Mouse (Mus musculus) intestine, postnatal 0 days (tissue): Measurements from ENCODE around the gene Apol7e. TPM values are rescaled to one million over a fixed set of nuclear protein-coding genes. Genes with fewer than 3 reads are reported as not detected.
"Not testable (repeated sequence)": the region's sequence is repeated elsewhere in the genome, so short reads cannot be mapped to it uniquely, and the experiment has no call there.

Experiments used
- ATAC-seq: fragments of 200-750 bp; cut with Nextera tagmentation; 2 replicates; pipeline ENCODE4 v1.8.0; 2017; ENCODE audit warnings: mild to moderate bottlenecking, moderate TSS enrichment, moderate library complexity
- H3K27ac ChIP-seq: fragments of 300-500 bp; sonication (generic); 2 replicates; pipeline ENCODE4 v1.5.1; 2014; ENCODE audit warnings: mild to moderate bottlenecking, low read depth, low read length, moderate library complexity
- H3K27me3 ChIP-seq: fragments of 300-500 bp; sonication (generic); replicated peaks from 2 replicates; pipeline ENCODE4 v1.6.1; 2014; ENCODE audit warnings: low read length, mixed read lengths; ENCODE audit not compliant: control insufficient read depth, insufficient read depth
- H3K36me3 ChIP-seq: fragments of 300-500 bp; sonication (generic); 2 replicates; pipeline ENCODE4 v1.6.1; 2014; ENCODE audit warnings: mild to moderate bottlenecking, moderate library complexity; ENCODE audit not compliant: control insufficient read depth, insufficient read depth
- H3K4me1 ChIP-seq: fragments of 300-500 bp; sonication (generic); replicated peaks from 2 replicates; pipeline ENCODE4 v1.6.1; 2014; ENCODE audit warnings: antibody characterized with exemption, low read length, mixed read lengths; ENCODE audit not compliant: control insufficient read depth, insufficient read depth
- H3K4me2 ChIP-seq: fragments of 300-500 bp; sonication (generic); replicated peaks from 2 replicates; pipeline ENCODE4 v1.6.1; 2014; ENCODE audit warnings: low read depth, mild to moderate bottlenecking, moderate library complexity
- H3K4me3 ChIP-seq: fragments of 300-500 bp; sonication (generic); 2 replicates; pipeline ENCODE4 v1.5.1; 2014; ENCODE audit warnings: low read depth, low read length
- H3K9ac ChIP-seq: fragments of 300-500 bp; sonication (generic); 2 replicates; pipeline ENCODE4 v1.6.1; 2014; ENCODE audit warnings: mild to moderate bottlenecking, low read depth, low read length
- H3K9me3 ChIP-seq: fragments of 300-500 bp; sonication (generic); 2 replicates; pipeline ENCODE4 v1.6.1; 2016; ENCODE audit warnings: mixed run types; ENCODE audit not compliant: control insufficient read depth
- CTCF ChIP-seq: sonication (generic); IDR thresholded peaks from 2 replicates; pipeline ENCODE4 v1.5.1; 2016; ENCODE audit warnings: low read depth, mild to moderate bottlenecking, control low read depth, antibody characterized with exemption, moderate library complexity
- WGBS: fragments of 180-500 bp; shearing (Covaris S2); extraction: QIAGEN DNeasy Blood & Tissue Kit; methylation state at CpG from one replicate; pipeline ENCODE4 v1.1.7; 2014; 5-methylcytosine and 5-hydroxymethylcytosine counted together
- polyA plus RNA-seq: library from polyadenylated mRNA; unstranded; fragments of >200 nt; fragmentation: Nextera tagmentation; extraction: Ambion mirVana; gene quantifications from 2 replicates; pipeline ENCODE4 v1.2.1, GENCODE M21; 2015

Gene Apol7e
- polyA plus RNA-seq, 1 experiment from 2014 or later = 0.22 TPM

DNA sequence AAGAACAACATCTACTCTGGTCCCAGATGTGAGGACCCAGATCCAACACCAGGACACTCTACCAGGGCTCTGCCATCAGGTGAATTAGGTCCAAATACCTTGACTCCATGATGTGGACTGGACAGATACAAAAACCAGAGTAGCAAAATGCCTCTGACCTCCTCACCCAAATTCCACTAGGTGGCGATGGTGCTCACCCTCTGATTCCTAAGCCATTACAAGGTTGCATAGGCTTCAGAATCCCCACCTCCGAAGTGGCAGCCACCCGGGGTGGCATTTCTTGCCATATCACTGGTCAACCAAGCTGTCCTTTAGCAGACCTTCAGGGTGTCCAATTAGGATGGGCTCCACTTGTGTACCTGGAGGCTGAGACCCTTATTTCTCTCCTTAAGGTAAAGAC, 28.5 kb downstream of the Apol7e start:
- not testable (repeated sequence) for H3K4me1 ChIP-seq, H3K9me3 ChIP-seq, H3K4me2 ChIP-seq, H3K27ac ChIP-seq, ATAC-seq, H3K9ac ChIP-seq, H3K36me3 ChIP-seq, H3K27me3 ChIP-seq, H3K4me3 ChIP-seq
- WGBS = 8% methylated on average over 3 of the region's 3 CpGs
- TF ChIP-seq CTCF = peak; percentile 66

DNA sequence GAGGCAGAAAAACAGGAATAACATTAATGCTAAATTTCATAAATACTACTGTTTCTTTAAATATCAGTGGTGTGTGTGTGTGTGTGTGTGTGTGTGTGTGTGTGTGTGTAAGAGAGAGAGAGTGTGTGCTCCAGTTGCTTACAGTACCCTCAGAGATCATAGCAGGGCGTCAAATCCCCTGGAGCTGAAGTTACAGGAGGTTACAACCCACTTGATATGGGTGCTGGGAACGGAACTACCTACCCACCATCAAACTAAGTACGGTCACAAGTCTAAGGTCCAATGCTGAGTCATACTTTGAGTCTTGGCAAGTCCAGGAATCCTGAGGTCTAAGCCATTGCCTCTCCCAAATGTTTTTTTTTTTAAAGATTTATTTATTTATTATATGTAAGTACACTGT, 29.1 kb downstream of the Apol7e start:
- H3K4me1 ChIP-seq, H3K4me3 ChIP-seq, H3K4me2 ChIP-seq, H3K27me3 ChIP-seq, H3K9me3 ChIP-seq, H3K36me3 ChIP-seq, ATAC-seq, H3K27ac ChIP-seq, H3K9ac ChIP-seq: not testable (repeated sequence)
- WGBS = 81% methylated on average over 3 of the region's 3 CpGs

DNA sequence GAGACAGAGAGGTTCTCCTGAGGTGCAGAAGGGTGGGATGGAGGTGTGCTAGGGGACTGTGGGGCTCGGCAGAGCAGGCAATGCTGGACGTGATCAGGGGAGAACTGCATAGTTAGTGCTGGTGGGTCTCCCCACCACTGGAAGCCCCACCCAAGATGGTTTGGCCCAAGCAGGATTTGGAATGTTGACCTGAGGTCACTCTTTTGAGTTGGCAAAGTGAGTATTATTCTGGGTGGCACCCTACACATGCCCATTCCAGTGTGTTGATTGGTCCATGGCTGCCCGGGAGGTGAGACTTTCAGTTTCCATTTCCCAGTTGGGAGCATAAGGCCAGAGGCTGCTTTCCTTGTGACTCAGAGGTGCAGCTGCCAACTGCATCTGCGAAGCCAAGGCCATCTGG, 30.1 kb downstream of the Apol7e start, which contains the start of gene Apol9b:
TSS of gene Apol9b (plus strand) at position 301 of the 400 bp plus-strand sequence.
- not testable (repeated sequence) for H3K9ac ChIP-seq, H3K4me1 ChIP-seq, H3K27ac ChIP-seq, H3K36me3 ChIP-seq, H3K4me3 ChIP-seq, H3K4me2 ChIP-seq, H3K27me3 ChIP-seq, H3K9me3 ChIP-seq
- no CpG with 5 or more reads among the region's 4 CpGs for WGBS
- peak; percentile 64 for ATAC-seq

DNA sequence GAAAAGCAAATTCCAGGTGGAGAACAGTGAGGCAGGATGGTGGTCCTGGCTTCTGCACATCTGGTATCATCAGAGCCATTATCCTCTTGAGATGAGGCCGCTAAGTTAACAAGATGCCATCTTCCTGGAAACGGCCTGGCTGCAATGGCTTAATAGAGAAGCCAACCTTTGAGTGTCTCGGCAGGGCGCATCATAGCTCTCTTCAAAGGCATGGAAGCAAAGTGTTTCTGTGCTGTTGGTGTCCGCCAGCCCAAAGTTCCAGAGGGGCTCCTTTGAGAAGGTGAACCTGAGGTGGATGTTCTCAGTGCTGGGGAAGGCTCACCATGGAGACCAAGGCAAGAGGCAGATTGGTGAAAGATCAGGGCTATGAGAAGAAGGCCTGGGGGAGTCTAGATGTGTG, 32.9 kb downstream of the Apol7e start:
- Histone ChIP-seq H3K27me3 (no peaks in the 10 kb centered on the region), H3K4me1 (no peaks in the 10 kb centered on the region), H3K4me3 (no peak overlapping the region), H3K27ac (no peak overlapping the region), H3K9me3 (no peaks in the 10 kb centered on the region), H3K36me3 (no peaks in the 10 kb centered on the region), H3K4me2 (no peak overlapping the region), H3K9ac (no peak overlapping the region)
- ATAC-seq = no peak
- TF ChIP-seq CTCF = no peak
- 88% methylated on average over 5 of the region's 5 CpGs for WGBS

DNA sequence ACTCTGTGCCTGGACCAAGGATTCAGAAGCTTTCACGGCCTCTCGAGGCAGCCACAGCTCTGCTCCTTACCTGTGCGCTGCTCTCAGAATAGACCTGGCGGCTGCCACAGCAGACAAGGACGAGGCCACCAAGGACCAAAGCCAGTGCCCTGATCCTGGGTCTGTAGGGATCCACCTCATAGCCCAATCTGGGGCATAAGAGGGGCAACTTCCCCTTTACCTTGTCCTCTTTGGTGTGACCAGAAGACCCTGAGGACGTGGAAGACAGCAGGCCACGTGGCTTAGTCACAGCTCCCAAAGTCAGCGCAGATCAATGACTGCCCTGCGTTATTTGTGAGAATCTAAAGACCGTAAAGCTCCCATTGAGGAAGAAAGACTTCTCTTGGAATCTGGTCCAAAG, 34.2 kb downstream of the Apol7e start:
- not testable (repeated sequence) for H3K4me3 ChIP-seq, H3K27ac ChIP-seq, H3K9me3 ChIP-seq, ATAC-seq, H3K27me3 ChIP-seq, H3K9ac ChIP-seq, H3K36me3 ChIP-seq, H3K4me1 ChIP-seq, H3K4me2 ChIP-seq
- 79% methylated on average over 10 of the region's 10 CpGs for WGBS

DNA sequence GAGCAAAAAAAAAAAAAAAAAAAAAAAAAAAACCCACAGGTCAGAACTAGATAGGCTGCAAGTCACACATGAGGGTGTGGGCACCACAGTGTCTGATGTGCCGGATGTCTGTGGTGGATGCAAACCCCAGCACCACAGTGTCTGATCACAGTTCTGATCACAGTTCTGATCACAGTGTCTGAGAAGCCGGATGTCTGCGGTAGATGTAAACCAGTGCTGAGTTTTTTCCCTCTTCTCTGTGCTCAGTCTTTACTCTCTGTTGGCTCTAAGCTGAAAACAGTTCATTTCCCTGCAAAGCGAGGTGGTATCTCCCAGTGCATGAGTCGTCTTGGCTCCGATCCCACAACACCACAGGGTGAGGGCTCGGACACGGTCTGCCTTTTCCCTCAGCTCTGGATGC, 34.7 kb downstream of the Apol7e start:
- H3K4me1 ChIP-seq, H3K27me3 ChIP-seq, H3K27ac ChIP-seq: not testable (repeated sequence)

DNA sequence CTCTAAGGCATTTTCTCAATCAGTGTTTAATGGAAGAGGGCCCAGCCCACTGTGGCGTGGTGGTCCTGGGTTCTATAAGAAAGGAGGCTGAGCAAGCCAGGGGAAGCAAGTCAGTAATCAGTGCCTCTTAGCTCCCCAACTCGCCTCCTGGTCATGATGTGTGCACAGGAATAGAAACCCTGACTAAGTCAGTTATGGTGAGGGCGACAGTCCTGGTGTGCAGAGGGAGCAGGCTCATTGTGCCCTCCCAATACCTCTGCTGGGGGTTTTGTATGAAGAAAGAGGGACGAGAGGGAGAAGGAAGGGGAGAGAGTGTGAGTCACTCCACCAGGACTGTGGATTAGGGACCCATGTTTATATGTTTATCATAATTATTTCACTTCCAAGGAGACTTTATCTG, 35.2 kb downstream of the Apol7e start:
- ATAC-seq = peak; percentile 9; the same call in 1 of the 2 replicates

More for the DNA sequence above, 34.7 kb downstream of the Apol7e start:
- H3K4me2 ChIP-seq, H3K4me3 ChIP-seq, ATAC-seq, H3K9me3 ChIP-seq, H3K9ac ChIP-seq, H3K36me3 ChIP-seq: not testable (repeated sequence)
- 57% methylated on average over 8 of the region's 8 CpGs for WGBS

More for the DNA sequence above, 35.2 kb downstream of the Apol7e start:
- H3K4me3 ChIP-seq, H3K27me3 ChIP-seq, H3K9ac ChIP-seq, H3K4me2 ChIP-seq, H3K27ac ChIP-seq, H3K4me1 ChIP-seq, H3K36me3 ChIP-seq, H3K9me3 ChIP-seq: not testable (repeated sequence)
- 62% methylated on average over 4 of the region's 4 CpGs for whole genome bisulfite sequencing
